Mouse (Mus musculus): ENCODE measurements at regions not wholly inside any gene's neighbourhood (a gene's known extent, or its start where the extent isn't known, plus 50 kb on each side); places are given as distances from the start of the nearest gene placed in this dataset.

- Histone ChIP-seq H3K36me3 (ENCODE audit: control insufficient read depth, insufficient read depth, low read length) (no peaks in the 10 kb centered on the region), H3K9me3 (replicated peaks; ENCODE audit: control insufficient read depth, low read length) (no peaks in the 10 kb centered on the region), H3K4me1 (ENCODE audit: control insufficient read depth, insufficient read depth, low read length) (no peaks in the 10 kb centered on the region), H3K4me3 (replicated peaks; ENCODE audit: low read length) (no peak overlapping the region), H3K27me3 (ENCODE audit: control insufficient read depth, insufficient read depth, low read length) (no peaks in the 10 kb centered on the region), H3K4me2 (ENCODE audit: low read depth, low read length) (no peak overlapping the region), H3K9ac (ENCODE audit: low read length) (no peak overlapping the region), H3K27ac (ENCODE audit: low read length) (no peak overlapping the region)
- no peak for ATAC-seq (ENCODE audit: insufficient read depth, low FRiP score)
- 43% methylated on average over 2 of the region's 2 CpGs for WGBS
Measured at GRCm38 (mm10) chr9:17587968-17588550, 703.9 kb upstream of the Chordc1 start.

DNA sequence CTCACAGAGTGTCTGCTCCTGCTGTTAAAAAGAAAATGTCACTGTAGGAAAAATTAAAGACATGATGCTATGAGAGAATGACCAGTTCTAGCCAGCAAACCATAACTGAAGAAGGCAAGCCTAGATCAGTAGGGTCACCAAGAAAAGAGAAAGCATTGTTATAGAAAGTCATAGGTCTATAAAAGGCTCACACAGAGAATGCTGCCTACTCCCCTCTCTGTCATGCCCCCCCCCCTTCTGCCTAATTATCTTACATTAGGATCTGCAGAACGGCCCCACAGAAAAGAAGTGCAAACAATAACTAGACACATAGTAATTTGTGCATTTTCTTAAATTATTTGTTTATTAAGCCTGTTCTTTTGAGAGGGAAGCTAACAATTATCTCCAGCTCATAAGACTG is 680.8 kb upstream of the Chordc1 start:
- WGBS: 48% methylated on average over 1 of the region's 1 CpGs
- ATAC-seq (ENCODE audit: insufficient read depth, low FRiP score): no peak
- Histone ChIP-seq H3K27me3 (ENCODE audit: control insufficient read depth, insufficient read depth, low read length) (no peaks in the 10 kb centered on the region), H3K4me3 (replicated peaks; ENCODE audit: low read length) (no peak overlapping the region), H3K9ac (ENCODE audit: low read length) (no peak overlapping the region), H3K36me3 (ENCODE audit: control insufficient read depth, insufficient read depth, low read length) (no peaks in the 10 kb centered on the region), H3K4me1 (ENCODE audit: control insufficient read depth, insufficient read depth, low read length) (no peaks in the 10 kb centered on the region), H3K4me2 (ENCODE audit: low read depth, low read length) (no peak overlapping the region), H3K27ac (ENCODE audit: low read length) (no peak overlapping the region), H3K9me3 (replicated peaks; ENCODE audit: control insufficient read depth, low read length) (no peaks in the 10 kb centered on the region)

DNA sequence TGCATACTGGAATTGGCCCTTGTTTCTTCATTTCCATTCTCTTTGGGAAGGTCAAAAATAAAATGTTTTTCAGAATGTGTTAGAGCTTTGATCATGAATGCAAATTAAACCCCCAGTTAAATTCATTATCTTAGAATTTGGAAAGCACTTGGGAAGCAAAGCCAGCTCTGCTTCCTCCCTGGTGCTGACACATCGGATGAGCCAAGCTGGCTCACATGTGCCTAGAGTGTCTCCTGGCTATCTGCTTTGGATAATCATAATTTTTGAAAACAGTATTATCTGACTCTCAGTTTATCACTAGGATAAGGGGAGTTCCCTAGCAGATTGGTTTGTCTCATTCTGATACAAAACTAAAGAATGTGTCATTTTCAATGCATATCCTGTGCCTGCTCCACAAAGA is 649.4 kb upstream of the Chordc1 start:
- Histone ChIP-seq H3K4me2 (ENCODE audit: low read depth, low read length) (no peak overlapping the region), H3K9me3 (replicated peaks; ENCODE audit: control insufficient read depth, low read length) (no peaks in the 10 kb centered on the region), H3K27me3 (ENCODE audit: control insufficient read depth, insufficient read depth, low read length) (no peaks in the 10 kb centered on the region), H3K27ac (ENCODE audit: low read length) (no peak overlapping the region), H3K4me3 (replicated peaks; ENCODE audit: low read length) (no peak overlapping the region), H3K9ac (ENCODE audit: low read length) (no peak overlapping the region), H3K36me3 (ENCODE audit: control insufficient read depth, insufficient read depth, low read length) (no peaks in the 10 kb centered on the region), H3K4me1 (ENCODE audit: control insufficient read depth, insufficient read depth, low read length) (no peaks in the 10 kb centered on the region)
- WGBS: 88% methylated on average over 1 of the region's 1 CpGs
- ATAC-seq (ENCODE audit: insufficient read depth, low FRiP score): no peak

- no peaks in the 10 kb centered on the region for H3K9me3 ChIP-seq (replicated peaks; ENCODE audit: control insufficient read depth, low read length)
- H3K4me1 ChIP-seq (ENCODE audit: control insufficient read depth, insufficient read depth, low read length): no peaks in the 10 kb centered on the region
- no peaks in the 10 kb centered on the region for H3K36me3 ChIP-seq (ENCODE audit: control insufficient read depth, insufficient read depth, low read length)
- no peak overlapping the region for H3K9ac ChIP-seq (ENCODE audit: low read length)
- ATAC-seq (ENCODE audit: insufficient read depth, low FRiP score): no peak
- H3K4me2 ChIP-seq (ENCODE audit: low read depth, low read length): no peak overlapping the region
- H3K27ac ChIP-seq (ENCODE audit: low read length): no peak overlapping the region
- H3K4me3 ChIP-seq (replicated peaks; ENCODE audit: low read length): no peak overlapping the region
- WGBS: 87% methylated on average over 4 of the region's 4 CpGs
- H3K27me3 ChIP-seq (ENCODE audit: control insufficient read depth, insufficient read depth, low read length): no peaks in the 10 kb centered on the region
Measured at GRCm38 (mm10) chr9:17645882-17646626, 645.9 kb upstream of the Chordc1 start.

- no peak for ATAC-seq (ENCODE audit: insufficient read depth, low FRiP score)
- H3K4me2 ChIP-seq (ENCODE audit: low read depth, low read length): no peak overlapping the region
- H3K36me3 ChIP-seq (ENCODE audit: control insufficient read depth, insufficient read depth, low read length): no peaks in the 10 kb centered on the region
- no peak overlapping the region for H3K27ac ChIP-seq (ENCODE audit: low read length)
- no peaks in the 10 kb centered on the region for H3K4me1 ChIP-seq (ENCODE audit: control insufficient read depth, insufficient read depth, low read length)
- H3K27me3 ChIP-seq (ENCODE audit: control insufficient read depth, insufficient read depth, low read length): no peaks in the 10 kb centered on the region
- H3K9me3 ChIP-seq (replicated peaks; ENCODE audit: control insufficient read depth, low read length): no peaks in the 10 kb centered on the region
- no peak overlapping the region for H3K4me3 ChIP-seq (replicated peaks; ENCODE audit: low read length)
- H3K9ac ChIP-seq (ENCODE audit: low read length): no peak overlapping the region
Measured at GRCm38 (mm10) chr9:17653818-17654217, 638.1 kb upstream of the Chordc1 start.

GRCm38 (mm10) chr9:17664113-17664512 is 627.8 kb upstream of the Chordc1 start:
- Histone ChIP-seq H3K27me3 (ENCODE audit: control insufficient read depth, insufficient read depth, low read length) (no peaks in the 10 kb centered on the region), H3K4me3 (replicated peaks; ENCODE audit: low read length) (no peak overlapping the region), H3K9me3 (replicated peaks; ENCODE audit: control insufficient read depth, low read length) (no peaks in the 10 kb centered on the region), H3K36me3 (ENCODE audit: control insufficient read depth, insufficient read depth, low read length) (no peaks in the 10 kb centered on the region), H3K4me1 (ENCODE audit: control insufficient read depth, insufficient read depth, low read length) (no peaks in the 10 kb centered on the region), H3K27ac (ENCODE audit: low read length) (no peak overlapping the region), H3K4me2 (ENCODE audit: low read depth, low read length) (no peak overlapping the region), H3K9ac (ENCODE audit: low read length) (no peak overlapping the region)
- WGBS: 63% methylated on average over 1 of the region's 1 CpGs
- no peak for ATAC-seq (ENCODE audit: insufficient read depth, low FRiP score)

DNA sequence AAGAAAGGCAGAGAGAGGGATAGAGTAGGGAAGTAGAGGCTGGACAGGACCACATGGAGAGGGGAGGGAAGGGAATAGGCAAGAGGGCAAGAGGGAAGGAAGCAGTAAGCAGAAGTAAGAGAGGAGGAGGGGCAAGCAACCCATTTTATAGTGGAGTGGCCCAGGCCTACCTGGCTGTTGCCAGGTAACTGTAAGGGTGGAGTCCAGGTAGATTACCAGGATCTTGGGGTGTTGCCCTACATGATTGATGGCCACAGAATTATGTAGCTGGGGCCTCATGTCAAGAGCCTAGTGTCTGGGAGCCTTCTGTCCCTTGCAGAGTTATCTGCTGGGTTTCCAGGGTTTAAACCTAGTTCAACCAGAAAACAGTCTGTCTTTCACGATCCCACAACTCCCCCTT is 623.7 kb upstream of the Chordc1 start:
- Histone ChIP-seq H3K4me1 (ENCODE audit: control insufficient read depth, insufficient read depth, low read length) (no peaks in the 10 kb centered on the region), H3K27ac (ENCODE audit: low read length) (no peak overlapping the region), H3K9ac (ENCODE audit: low read length) (no peak overlapping the region), H3K4me2 (ENCODE audit: low read depth, low read length) (no peak overlapping the region), H3K9me3 (replicated peaks; ENCODE audit: control insufficient read depth, low read length) (no peaks in the 10 kb centered on the region), H3K27me3 (ENCODE audit: control insufficient read depth, insufficient read depth, low read length) (no peaks in the 10 kb centered on the region), H3K36me3 (ENCODE audit: control insufficient read depth, insufficient read depth, low read length) (no peaks in the 10 kb centered on the region), H3K4me3 (replicated peaks; ENCODE audit: low read length) (no peak overlapping the region)
- 74% methylated on average over 1 of the region's 1 CpGs for WGBS
- no peak for ATAC-seq (ENCODE audit: insufficient read depth, low FRiP score)

DNA sequence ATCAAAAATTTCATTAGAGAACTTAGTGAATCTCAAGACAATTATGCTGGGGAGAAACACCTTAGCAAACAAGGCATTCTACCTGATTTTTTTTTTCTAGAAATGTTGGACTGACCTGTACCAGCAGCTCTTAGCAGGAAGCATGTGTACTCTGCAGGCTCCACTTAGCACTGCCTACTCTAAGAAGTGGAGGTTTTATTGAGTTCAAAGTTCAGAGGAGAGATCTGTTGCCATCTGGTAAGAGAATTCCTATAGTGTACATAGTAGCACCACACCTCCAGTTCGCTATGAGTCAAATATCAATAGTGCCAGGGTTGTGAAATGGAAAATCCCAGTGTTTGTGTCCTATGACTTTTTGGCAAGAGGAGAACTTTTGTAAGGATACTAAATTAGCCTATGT is 616.4 kb upstream of the Chordc1 start:
- Histone ChIP-seq H3K36me3 (ENCODE audit: control insufficient read depth, insufficient read depth, low read length) (no peaks in the 10 kb centered on the region), H3K4me2 (ENCODE audit: low read depth, low read length) (no peak overlapping the region), H3K27me3 (ENCODE audit: control insufficient read depth, insufficient read depth, low read length) (no peaks in the 10 kb centered on the region), H3K4me1 (ENCODE audit: control insufficient read depth, insufficient read depth, low read length) (no peaks in the 10 kb centered on the region), H3K9me3 (replicated peaks; ENCODE audit: control insufficient read depth, low read length) (no peaks in the 10 kb centered on the region), H3K4me3 (replicated peaks; ENCODE audit: low read length) (no peak overlapping the region), H3K9ac (ENCODE audit: low read length) (no peak overlapping the region), H3K27ac (ENCODE audit: low read length) (no peak overlapping the region)
- peak; percentile 87 for ATAC-seq (ENCODE audit: insufficient read depth, low FRiP score)
- 44% methylated on average over 1 of the region's 1 CpGs for WGBS

All from stomach, embryonic 16.5 days (tissue).